Mouse (Mus musculus) MEL (cell line): Measurements from ENCODE around the gene Gm960. TPM values are rescaled to one million over a fixed set of nuclear protein-coding genes. Genes with fewer than 3 reads are reported as not detected.

ENCODE experiments used
- DNase-seq: peaks from one replicate; pipeline ENCODE4 v3.0.0; 2011; ENCODE audit warnings: low read depth, low spot score
- H3K27ac ChIP-seq: 2 replicates; pipeline ENCODE4 v1.5.1; 2012; ENCODE audit warnings: low read depth, mild to moderate bottlenecking, control low read depth, low read length, moderate library complexity; ENCODE audit not compliant: control insufficient read depth
- H3K27me3 ChIP-seq, 2 experiments: fragments of 150-350 bp in 1 of 2; sonication (generic) in 1 of 2; 2 replicates each; pipeline ENCODE4 v1.6.1; 2012; ENCODE audit warnings: low read length in 2 of 2, mild to moderate bottlenecking in 2 of 2, improper control_type of control experiment in 1 of 2, moderate library complexity in 1 of 2; ENCODE audit not compliant: insufficient read depth in 2 of 2, control insufficient read depth in 1 of 2
- H3K36me3 ChIP-seq, 2 experiments: 2 replicates each; pipeline ENCODE4 v1.6.1; 2012 to 2014; ENCODE audit warnings: low read length in 2 of 2, improper control_type of control experiment in 1 of 2, inconsistent platforms in 1 of 2, mild to moderate bottlenecking in 1 of 2; ENCODE audit not compliant: insufficient read depth in 2 of 2, control insufficient read depth in 1 of 2
- H3K4me1 ChIP-seq, 2 experiments: fragments of 150-350 bp in 1 of 2; sonication (generic) in 1 of 2; 2 replicates each; pipeline ENCODE4 v1.6.1; 2012; ENCODE audit warnings: low read length in 2 of 2, improper control_type of control experiment in 1 of 2, mild to moderate bottlenecking in 1 of 2; ENCODE audit not compliant: insufficient read depth in 2 of 2, control insufficient read depth in 1 of 2
- H3K4me3 ChIP-seq, 2 experiments: fragments of 150-350 bp in 1 of 2; sonication (generic) in 1 of 2; 2 replicates each; pipeline ENCODE4 v1.5.1; 2012; ENCODE audit warnings: low read depth in 2 of 2, low read length in 2 of 2, mild to moderate bottlenecking in 2 of 2, moderate library complexity in 2 of 2, control low read depth in 1 of 2, improper control_type of control experiment in 1 of 2; ENCODE audit not compliant: control insufficient read depth in 1 of 2, insufficient read depth in 1 of 2
- H3K79me2 ChIP-seq: 2 replicates; pipeline ENCODE4 v1.6.1; 2012; ENCODE audit warnings: mild to moderate bottlenecking, low read length, moderate library complexity; ENCODE audit not compliant: control insufficient read depth, poor library complexity, insufficient read depth
- H3K9ac ChIP-seq: 2 replicates; pipeline ENCODE4 v1.6.1; 2012; ENCODE audit warnings: low read depth, mild to moderate bottlenecking, control low read depth, low read length, moderate library complexity; ENCODE audit not compliant: control insufficient read depth, poor library complexity, severe bottlenecking
- H3K9me3 ChIP-seq: fragments of 150-350 bp; sonication (generic); replicated peaks from 2 replicates; pipeline ENCODE4 v1.6.1; 2012; ENCODE audit warnings: mild to moderate bottlenecking, low read length, improper control_type of control experiment, moderate library complexity; ENCODE audit not compliant: insufficient read depth
- POLR2AphosphoS2 ChIP-seq: IDR thresholded peaks from 2 replicates; pipeline ENCODE4 v1.6.1; 2011; ENCODE audit warnings: low read length, improper control_type of control experiment
- ZC3H11A ChIP-seq: IDR thresholded peaks from 2 replicates; pipeline ENCODE4 v1.6.1; 2012; ENCODE audit warnings: low read depth, mild to moderate bottlenecking, inconsistent platforms, low read length, improper control_type of control experiment
- ZMIZ1 ChIP-seq: IDR thresholded peaks from 2 replicates; pipeline ENCODE4 v1.6.1; 2012; ENCODE audit warnings: low read depth, mild to moderate bottlenecking, inconsistent platforms, low read length, improper control_type of control experiment, moderate library complexity
- polyA plus RNA-seq, 2 experiments: library from polyadenylated mRNA; stranded (reverse) in 1 of 2; unstranded in 1 of 2; fragments of >175 nt in 1 of 2; fragments of >200 nt in 1 of 2; gene quantifications; 2 replicates each; pipeline versions ENCODE4 v1.2.1 to v1.2.4; 2012; ENCODE audit warnings: low replicate concordance in 2 of 2, low read depth in 1 of 2; ENCODE audit not compliant: insufficient read length in 2 of 2, insufficient read depth in 1 of 2, missing spikeins in 1 of 2
- total RNA-seq: library from RNA; depleted of rRNA; stranded (reverse); fragments of 300-350 nt; gene quantifications from 2 replicates; pipeline ENCODE4 v1.2.3, GENCODE M21; 2012; rRNA removed

The Gm960 gene
- total and polyA plus RNA-seq, 3 experiments = 2.1 to 2.3 TPM; not detected in 1

- TF ChIP-seq ZC3H11A = no peak
- TF ChIP-seq POLR2AphosphoS2 = no peak
- TF ChIP-seq ZMIZ1 = no peak
- no peaks in the 10 kb centered on the region for H3K27me3 ChIP-seq
- no peaks in the 10 kb centered on the region for H3K9me3 ChIP-seq
- no peak for DNase-seq
- H3K4me1 ChIP-seq = no peaks in the 10 kb centered on the region
- no peaks in the 10 kb centered on the region for H3K36me3 ChIP-seq
- no peaks in the 10 kb centered on the region for H3K79me2 ChIP-seq
- H3K4me3 ChIP-seq = no peak overlapping the region
- H3K9ac ChIP-seq = no peak overlapping the region
- no peak overlapping the region for H3K27ac ChIP-seq
Observed at GRCm38 (mm10) chr19:4578799-4579198, 119.7 kb downstream of the Gm960 start.

Other genes with a start within 250 kb of the Gm960 start
- not detected in 2 replicates for gene Syt12, start 221.2 kb downstream of the Gm960 start, total RNA-seq
- not detected for gene Syt12, start 221.2 kb downstream of the Gm960 start, polyA plus RNA-seq
- not detected in 2 replicates for gene 2010003K11Rik, start 200.1 kb downstream of the Gm960 start, total RNA-seq
- gene 2010003K11Rik, start 200.1 kb downstream of the Gm960 start, polyA plus RNA-seq = not detected
- 5.9 and 7.2 TPM in 2 replicates for gene Pcx, start 188.2 kb downstream of the Gm960 start, total RNA-seq
- 1 to 10 TPM in 1 of 2 experiments, not detected in 1; 7.9 TPM for gene Pcx, start 188.2 kb downstream of the Gm960 start, polyA plus RNA-seq
- 11.5 and 14.0 TPM in 2 replicates for gene Lrfn4, start 83.0 kb downstream of the Gm960 start, total RNA-seq
- gene Lrfn4, start 83.0 kb downstream of the Gm960 start, polyA plus RNA-seq = 10 to 100 TPM in 1 of 2 experiments, not detected in 1; 17.5 TPM
- 37.1 and 43.1 TPM in 2 replicates for gene Rce1, start 73.0 kb downstream of the Gm960 start, total RNA-seq
- gene Rce1, start 73.0 kb downstream of the Gm960 start, polyA plus RNA-seq = 10 to 100 TPM in 1 of 2 experiments, not detected in 1; 67.8 TPM
- 0.20 and 0.31 TPM in 2 replicates for gene Sptbn2, start 12.5 kb upstream of the Gm960 start, total RNA-seq
- under 1 TPM in 1 of 2 experiments, not detected in 1; 0.79 TPM for gene Sptbn2, start 12.5 kb upstream of the Gm960 start, polyA plus RNA-seq
- 7.0 and 7.4 TPM in 2 replicates for gene Rbm4b, start 57.8 kb upstream of the Gm960 start, total RNA-seq
- 10 to 100 TPM in 1 of 2 experiments, not detected in 1; 11.1 TPM for gene Rbm4b, start 57.8 kb upstream of the Gm960 start, polyA plus RNA-seq
- 51.6 and 57.1 TPM in 2 replicates for gene Rbm4, start 95.2 kb upstream of the Gm960 start, total RNA-seq
- 10 to 100 TPM in 1 of 2 experiments, not detected in 1; 31.4 TPM for gene Rbm4, start 95.2 kb upstream of the Gm960 start, polyA plus RNA-seq
- gene Gm21992, start 112.9 kb upstream of the Gm960 start, total RNA-seq = 10.6 and 10.8 TPM in 2 replicates
- gene Gm21992, start 112.9 kb upstream of the Gm960 start, polyA plus RNA-seq = 10 to 100 TPM in 1 of 2 experiments, not detected in 1; 21.9 TPM
- gene Rbm14, start 113.0 kb upstream of the Gm960 start, total RNA-seq = 44.7 and 49.0 TPM in 2 replicates
- gene Rbm14, start 113.0 kb upstream of the Gm960 start, polyA plus RNA-seq = 10 to 100 TPM in 1 of 2 experiments, not detected in 1; 82.3 TPM
- 43.3 and 48.3 TPM in 2 replicates for gene Ccs, start 140.7 kb upstream of the Gm960 start, total RNA-seq
- 10 to 100 TPM in 1 of 2 experiments, not detected in 1; 56.6 TPM for gene Ccs, start 140.7 kb upstream of the Gm960 start, polyA plus RNA-seq
- gene Ccdc87, start 140.7 kb upstream of the Gm960 start, total RNA-seq = 0.04 TPM in 1 of 2 replicates, not detected in the other
- under 1 TPM in 1 of 2 experiments, not detected in 1; 0.06 TPM for gene Ccdc87, start 140.7 kb upstream of the Gm960 start, polyA plus RNA-seq
- not detected in 2 replicates for gene Ctsf, start 156.5 kb upstream of the Gm960 start, total RNA-seq
- not detected for gene Ctsf, start 156.5 kb upstream of the Gm960 start, polyA plus RNA-seq
- 1.0 and 1.3 TPM in 2 replicates for gene Actn3, start 179.2 kb upstream of the Gm960 start, total RNA-seq
- under 1 TPM in 1 of 2 experiments, not detected in 1; 0.65 TPM for gene Actn3, start 179.2 kb upstream of the Gm960 start, polyA plus RNA-seq
- 12.9 and 15.8 TPM in 2 replicates for gene Zdhhc24, start 180.0 kb upstream of the Gm960 start, total RNA-seq
- gene Zdhhc24, start 180.0 kb upstream of the Gm960 start, polyA plus RNA-seq = 10 to 100 TPM in 1 of 2 experiments, not detected in 1; 21.1 TPM
- gene Bbs1, start 208.0 kb upstream of the Gm960 start, total RNA-seq = 1.2 and 1.4 TPM in 2 replicates
- 1 to 10 TPM in 1 of 2 experiments, not detected in 1; 1.9 TPM for gene Bbs1, start 208.0 kb upstream of the Gm960 start, polyA plus RNA-seq
- gene Dpp3, start 229.6 kb upstream of the Gm960 start, total RNA-seq = 58.7 and 59.4 TPM in 2 replicates
- gene Dpp3, start 229.6 kb upstream of the Gm960 start, polyA plus RNA-seq = 10 to 100 TPM in 1 of 2 experiments, not detected in 1; 82.7 TPM
- 0.08 TPM in 1 of 2 replicates, not detected in the other for gene Peli3, start 244.5 kb upstream of the Gm960 start, total RNA-seq
- gene Peli3, start 244.5 kb upstream of the Gm960 start, polyA plus RNA-seq = under 1 TPM in 1 of 2 experiments, not detected in 1; 0.33 TPM